Mouse (Mus musculus) olfactory bulb, adult 2 months (tissue): ENCODE results near the gene Tomm70a. TPM values are rescaled to one million over a fixed set of nuclear protein-coding genes. Genes with fewer than 3 reads are reported as not detected.

Experiments used
- H3K27ac ChIP-seq: fragments of 200-500 bp; 2 replicates; pipeline ENCODE4 v1.5.1; 2012; ENCODE audit warnings: low read depth, low read length; ENCODE audit not compliant: insufficient read depth
- H3K4me1 ChIP-seq: fragments of 200-500 bp; 2 replicates; pipeline ENCODE4 v1.6.1; 2012; ENCODE audit warnings: low read length; ENCODE audit not compliant: control insufficient read depth, insufficient read depth
- H3K4me3 ChIP-seq: fragments of 200-500 bp; 2 replicates; pipeline ENCODE4 v1.5.1; 2012; ENCODE audit warnings: mild to moderate bottlenecking, low read depth, low read length, moderate library complexity; ENCODE audit not compliant: insufficient read depth
- CTCF ChIP-seq: fragments of 200-500 bp; IDR thresholded peaks from 2 replicates; pipeline ENCODE4 v1.5.1; 2012; ENCODE audit warnings: low read depth, mild to moderate bottlenecking, low read length, moderate library complexity; ENCODE audit not compliant: insufficient read depth
- POLR2A ChIP-seq: fragments of 200-500 bp; IDR thresholded peaks from 2 replicates; pipeline ENCODE4 v1.6.1; 2012; ENCODE audit warnings: mild to moderate bottlenecking, low read depth, low read length, moderate library complexity; ENCODE audit not compliant: insufficient read depth
- WGBS: fragments of 180-500 bp; shearing (Covaris S2); methylation state at CpG from one replicate; pipeline ENCODE4 v1.1.7; 2018; 5-methylcytosine and 5-hydroxymethylcytosine counted together
- polyA plus RNA-seq: library from polyadenylated mRNA; stranded (reverse); fragments of >200 nt; gene quantifications from 2 replicates; pipeline ENCODE4 v1.2.4, GENCODE M21; 2012; ENCODE audit warnings: low replicate concordance; ENCODE audit not compliant: missing spikeins, insufficient read depth, insufficient read length

Gene Tomm70a
- polyA plus RNA-seq: 102 TPM in 1 of 2 replicates, not detected in the other

- peak within 1 kb of the TSS; percentile 86 for H3K4me3 ChIP-seq
Measured at GRCm38 (mm10) chr16:57120913-57121815, at the start of gene Tomm70a. TSS of gene Tomm70a (plus strand) at chr16:57121703.

GRCm38 (mm10) chr16:57075986-57076385, 45.5 kb upstream of the Tomm70a start:
- TF ChIP-seq POLR2A (no peak), CTCF (no peak)
- no peak overlapping the region for H3K4me3 ChIP-seq
- H3K4me1 ChIP-seq: no peaks in the 10 kb centered on the region
- WGBS: 66% methylated on average over 7 of the region's 7 CpGs
- H3K27ac ChIP-seq: no peak overlapping the region

More at GRCm38 (mm10) chr16:57120913-57121815, at the start of gene Tomm70a:
- WGBS: under 1% methylated on average over 37 of the region's 37 CpGs
- peak within 1 kb of the TSS; percentile 99 for H3K27ac ChIP-seq
- no peaks in the 10 kb centered on the region; the same call in 1 of the 2 replicates for H3K4me1 ChIP-seq
- TF ChIP-seq POLR2A: peak; percentile 43; the same call in 1 of the 2 replicates
- no peak for TF ChIP-seq CTCF

- TF ChIP-seq CTCF (no peak), POLR2A (no peak)
- H3K27ac ChIP-seq: no peak overlapping the region
- no peak overlapping the region for H3K4me3 ChIP-seq
- no peaks in the 10 kb centered on the region for H3K4me1 ChIP-seq
- WGBS: 85% methylated on average over 4 of the region's 4 CpGs
Measured at GRCm38 (mm10) chr16:57079577-57079976, 41.9 kb upstream of the Tomm70a start.

GRCm38 (mm10) chr16:57092460-57092859, 29.0 kb upstream of the Tomm70a start:
- H3K27ac ChIP-seq: no peak overlapping the region
- no peaks in the 10 kb centered on the region for H3K4me1 ChIP-seq
- TF ChIP-seq POLR2A: no peak
- no peak for TF ChIP-seq CTCF
- H3K4me3 ChIP-seq: no peak overlapping the region
- WGBS: 36% methylated on average over 4 of the region's 4 CpGs

- Histone ChIP-seq H3K27ac (no peak overlapping the region), H3K4me1 (no peaks in the 10 kb centered on the region), H3K4me3 (no peak overlapping the region)
- WGBS: 69% methylated on average over 6 of the region's 6 CpGs
- TF ChIP-seq POLR2A (no peak), CTCF (no peak)
Measured at GRCm38 (mm10) chr16:57092911-57093605, 28.4 kb upstream of the Tomm70a start.

GRCm38 (mm10) chr16:57098468-57099144, 22.9 kb upstream of the Tomm70a start:
- TF ChIP-seq POLR2A (no peak), CTCF (no peak)
- no peaks in the 10 kb centered on the region for H3K4me1 ChIP-seq
- H3K27ac ChIP-seq: no peak overlapping the region
- H3K4me3 ChIP-seq: no peak overlapping the region
- WGBS: 65% methylated on average over 7 of the region's 7 CpGs

GRCm38 (mm10) chr16:57099572-57100237, 21.8 kb upstream of the Tomm70a start:
- H3K27ac ChIP-seq: no peak overlapping the region
- H3K4me1 ChIP-seq: no peaks in the 10 kb centered on the region
- no peak for TF ChIP-seq CTCF
- TF ChIP-seq POLR2A: no peak
- no peak overlapping the region for H3K4me3 ChIP-seq
- WGBS: 79% methylated on average over 5 of the region's 5 CpGs

- WGBS: 93% methylated on average over 1 of the region's 1 CpGs
- Histone ChIP-seq H3K27ac (no peak overlapping the region), H3K4me1 (no peaks in the 10 kb centered on the region), H3K4me3 (no peak overlapping the region)
- TF ChIP-seq POLR2A (no peak), CTCF (no peak)
Measured at GRCm38 (mm10) chr16:57101174-57101573, 20.3 kb upstream of the Tomm70a start.
